Mouse (Mus musculus): ENCODE measurements at regions not wholly inside any gene's neighbourhood (a gene's known extent, or its start where the extent isn't known, plus 50 kb on each side); places are given as distances from the start of the nearest gene placed in this dataset.

- Histone ChIP-seq H3K4me3 (replicated peaks; ENCODE audit: low read depth, low read length) (no peak overlapping the region), H3K9ac (replicated peaks; ENCODE audit: low read length) (no peak overlapping the region), H3K36me3 (ENCODE audit: control insufficient read depth, insufficient read depth, low read length) (no peaks in the 10 kb centered on the region), H3K9me3 (ENCODE audit: control insufficient read depth, low read length) (no peaks in the 10 kb centered on the region), H3K27ac (replicated peaks; ENCODE audit: low read depth, low read length) (no peak overlapping the region), H3K4me2 (ENCODE audit: low read length) (no peak overlapping the region), H3K4me1 (ENCODE audit: control insufficient read depth, insufficient read depth, low read length) (no peaks in the 10 kb centered on the region), H3K27me3 (ENCODE audit: control insufficient read depth, insufficient read depth, low read length) (no peaks in the 10 kb centered on the region)
- no peak for DNase-seq
- WGBS, result 88% methylated on average over 3 of the region's 3 CpGs
- ATAC-seq (ENCODE audit: low FRiP score, low TSS enrichment), result no peak
These were observed 77.2 kb upstream of the Dcbld2 start for GRCm38 (mm10) chr16:58331087-58331486.

GRCm38 (mm10) chr16:58343921-58344320 lies 64.3 kb upstream of the Dcbld2 start:
- ATAC-seq (ENCODE audit: low FRiP score, low TSS enrichment), result no peak
- WGBS, result 91% methylated on average over 5 of the region's 5 CpGs

DNA sequence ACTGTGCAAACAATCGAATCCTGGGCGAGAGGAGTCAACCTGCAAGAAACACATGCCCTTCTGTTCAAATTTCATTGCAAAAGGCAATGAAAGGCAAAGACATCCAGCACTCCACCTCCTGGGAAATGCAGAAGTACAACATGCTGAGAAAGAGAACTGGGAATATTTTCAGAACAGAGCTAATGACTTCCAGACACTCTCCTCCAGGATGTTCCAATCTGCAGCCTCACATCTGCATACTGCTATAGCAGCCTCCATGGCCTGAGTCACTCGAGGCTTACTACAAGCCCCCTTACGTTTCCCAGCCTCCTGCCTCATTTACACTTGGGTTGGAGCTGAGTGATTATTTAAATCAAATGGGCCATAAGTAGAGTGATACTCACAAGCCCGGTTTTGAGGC lies 58.9 kb upstream of the Dcbld2 start:
- Histone ChIP-seq H3K27ac (replicated peaks; ENCODE audit: low read depth, low read length) (no peak overlapping the region), H3K36me3 (ENCODE audit: control insufficient read depth, insufficient read depth, low read length) (no peaks in the 10 kb centered on the region), H3K4me3 (replicated peaks; ENCODE audit: low read depth, low read length) (no peak overlapping the region), H3K4me2 (ENCODE audit: low read length) (no peak overlapping the region), H3K9ac (replicated peaks; ENCODE audit: low read length) (no peak overlapping the region), H3K27me3 (ENCODE audit: control insufficient read depth, insufficient read depth, low read length) (no peaks in the 10 kb centered on the region), H3K4me1 (ENCODE audit: control insufficient read depth, insufficient read depth, low read length) (no peaks in the 10 kb centered on the region), H3K9me3 (ENCODE audit: control insufficient read depth, low read length) (no peaks in the 10 kb centered on the region)
- 62% methylated on average over 5 of the region's 5 CpGs for WGBS
- no peak for DNase-seq
- no peak for ATAC-seq (ENCODE audit: low FRiP score, low TSS enrichment)

More at GRCm38 (mm10) chr16:58343921-58344320, 64.3 kb upstream of the Dcbld2 start:
- no peak overlapping the region for H3K4me2 ChIP-seq (ENCODE audit: low read length)
- H3K4me1 ChIP-seq (ENCODE audit: control insufficient read depth, insufficient read depth, low read length), result no peaks in the 10 kb centered on the region
- no peaks in the 10 kb centered on the region for H3K36me3 ChIP-seq (ENCODE audit: control insufficient read depth, insufficient read depth, low read length)
- no peak overlapping the region for H3K27ac ChIP-seq (replicated peaks; ENCODE audit: low read depth, low read length)
- H3K4me3 ChIP-seq (replicated peaks; ENCODE audit: low read depth, low read length), result no peak overlapping the region
- no peaks in the 10 kb centered on the region for H3K9me3 ChIP-seq (ENCODE audit: control insufficient read depth, low read length)
- DNase-seq, result no peak
- H3K9ac ChIP-seq (replicated peaks; ENCODE audit: low read length), result no peak overlapping the region
- H3K27me3 ChIP-seq (ENCODE audit: control insufficient read depth, insufficient read depth, low read length), result no peaks in the 10 kb centered on the region

GRCm38 (mm10) chr16:58349802-58350201 lies 58.4 kb upstream of the Dcbld2 start:
- Histone ChIP-seq H3K4me3 (replicated peaks; ENCODE audit: low read depth, low read length) (no peak overlapping the region), H3K4me2 (ENCODE audit: low read length) (no peak overlapping the region), H3K27ac (replicated peaks; ENCODE audit: low read depth, low read length) (no peak overlapping the region), H3K9ac (replicated peaks; ENCODE audit: low read length) (no peak overlapping the region), H3K9me3 (ENCODE audit: control insufficient read depth, low read length) (no peaks in the 10 kb centered on the region), H3K4me1 (ENCODE audit: control insufficient read depth, insufficient read depth, low read length) (no peaks in the 10 kb centered on the region), H3K27me3 (ENCODE audit: control insufficient read depth, insufficient read depth, low read length) (no peaks in the 10 kb centered on the region), H3K36me3 (ENCODE audit: control insufficient read depth, insufficient read depth, low read length) (no peaks in the 10 kb centered on the region)
- DNase-seq (no peak), ATAC-seq (ENCODE audit: low FRiP score, low TSS enrichment) (no peak)
- 66% methylated on average over 2 of the region's 2 CpGs for WGBS

- ATAC-seq (ENCODE audit: low FRiP score, low TSS enrichment) (no peak), DNase-seq (no peak)
- 87% methylated on average over 3 of the region's 3 CpGs for WGBS
- Histone ChIP-seq H3K4me3 (replicated peaks; ENCODE audit: low read depth, low read length) (no peak overlapping the region), H3K4me2 (ENCODE audit: low read length) (no peak overlapping the region), H3K36me3 (ENCODE audit: control insufficient read depth, insufficient read depth, low read length) (no peaks in the 10 kb centered on the region), H3K9me3 (ENCODE audit: control insufficient read depth, low read length) (no peaks in the 10 kb centered on the region), H3K4me1 (ENCODE audit: control insufficient read depth, insufficient read depth, low read length) (no peaks in the 10 kb centered on the region), H3K9ac (replicated peaks; ENCODE audit: low read length) (no peak overlapping the region), H3K27me3 (ENCODE audit: control insufficient read depth, insufficient read depth, low read length) (no peaks in the 10 kb centered on the region), H3K27ac (replicated peaks; ENCODE audit: low read depth, low read length) (no peak overlapping the region)
These were observed 56.1 kb upstream of the Dcbld2 start for GRCm38 (mm10) chr16:58352156-58352555.

- H3K4me1 ChIP-seq (ENCODE audit: control insufficient read depth, insufficient read depth, low read length), result no peaks in the 10 kb centered on the region
- H3K4me2 ChIP-seq (ENCODE audit: low read length), result no peak overlapping the region
- H3K4me3 ChIP-seq (replicated peaks; ENCODE audit: low read depth, low read length), result no peak overlapping the region
- H3K9me3 ChIP-seq (ENCODE audit: control insufficient read depth, low read length), result no peaks in the 10 kb centered on the region
- H3K27ac ChIP-seq (replicated peaks; ENCODE audit: low read depth, low read length), result no peak overlapping the region
- no peak overlapping the region for H3K9ac ChIP-seq (replicated peaks; ENCODE audit: low read length)
- DNase-seq (no peak), ATAC-seq (ENCODE audit: low FRiP score, low TSS enrichment) (0 out of 2 replicates have a peak, but pooled peaks have one; percentile 11)
- no peaks in the 10 kb centered on the region for H3K36me3 ChIP-seq (ENCODE audit: control insufficient read depth, insufficient read depth, low read length)
- 63% methylated on average over 6 of the region's 6 CpGs for WGBS
- no peaks in the 10 kb centered on the region for H3K27me3 ChIP-seq (ENCODE audit: control insufficient read depth, insufficient read depth, low read length)
These were observed 53.7 kb upstream of the Dcbld2 start for GRCm38 (mm10) chr16:58354551-58354950.
